Mouse (Mus musculus) cerebellum, adult 9-11 months (tissue): ENCODE data around the gene Rgn.

Experiments used
- DNase-seq: peaks from one replicate; pipeline ENCODE4 v3.0.0; 2022

Rgn gene

DNA sequence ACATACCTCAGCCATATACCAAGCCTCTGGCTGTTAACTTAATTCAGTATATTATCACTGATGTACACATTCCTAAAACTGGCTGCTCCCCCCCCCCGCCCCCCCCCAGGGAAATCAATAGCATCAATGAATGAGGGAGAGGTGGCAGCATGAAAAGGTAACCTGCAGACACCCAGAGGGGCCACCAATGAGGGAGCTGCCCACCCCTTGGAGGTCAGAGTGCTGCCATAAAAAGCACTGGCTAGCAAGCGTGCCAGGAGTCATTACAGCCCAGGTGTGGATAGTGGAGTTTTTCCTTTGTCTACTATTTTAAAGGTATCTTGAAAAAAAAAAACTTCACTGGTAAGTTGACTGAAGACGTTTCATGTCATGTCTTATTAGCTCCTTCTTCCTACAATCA is at the start of gene Rgn:
Gene Rgn, plus strand, starts transcription at position 256 of the 400 bp plus-strand sequence.
- no peak for DNase-seq

DNA sequence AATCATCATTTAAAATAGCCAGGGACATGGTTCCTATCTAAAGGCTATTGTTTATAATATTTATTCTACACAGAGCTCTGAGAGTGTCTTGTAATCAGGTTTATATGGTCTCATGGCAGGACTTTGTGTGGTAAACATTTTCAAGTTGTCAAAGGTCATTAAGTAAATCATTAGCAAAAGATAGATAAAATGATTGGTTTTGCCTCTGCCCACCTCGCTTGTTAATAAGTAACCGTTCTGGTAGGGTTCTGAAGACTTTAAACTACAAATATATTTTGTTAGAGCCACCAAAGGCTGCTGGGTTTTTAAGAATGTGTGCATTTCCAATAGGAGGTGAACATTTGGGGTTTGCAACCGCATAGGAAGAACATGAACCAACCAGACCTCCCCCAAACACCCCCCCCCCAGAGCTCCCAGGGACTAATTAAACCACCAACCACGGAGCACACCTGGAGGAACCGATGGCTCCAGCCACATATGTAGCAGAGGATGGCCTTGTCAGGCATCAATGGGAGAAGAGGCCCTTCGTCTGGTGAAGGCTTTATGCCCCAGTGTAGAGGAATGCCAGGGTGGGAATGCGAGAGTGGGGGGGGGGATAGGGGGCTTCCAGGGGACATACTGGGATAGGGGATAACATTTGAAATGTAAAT is 29.2 kb upstream of the Rgn start:
- no peak for DNase-seq

GRCm38 (mm10) chrX:20521578-20521977 is 28.0 kb upstream of the Rgn start:
- no peak for DNase-seq

GRCm38 (mm10) chrX:20532621-20533020 is 17.0 kb upstream of the Rgn start:
- DNase-seq, result no peak

DNA sequence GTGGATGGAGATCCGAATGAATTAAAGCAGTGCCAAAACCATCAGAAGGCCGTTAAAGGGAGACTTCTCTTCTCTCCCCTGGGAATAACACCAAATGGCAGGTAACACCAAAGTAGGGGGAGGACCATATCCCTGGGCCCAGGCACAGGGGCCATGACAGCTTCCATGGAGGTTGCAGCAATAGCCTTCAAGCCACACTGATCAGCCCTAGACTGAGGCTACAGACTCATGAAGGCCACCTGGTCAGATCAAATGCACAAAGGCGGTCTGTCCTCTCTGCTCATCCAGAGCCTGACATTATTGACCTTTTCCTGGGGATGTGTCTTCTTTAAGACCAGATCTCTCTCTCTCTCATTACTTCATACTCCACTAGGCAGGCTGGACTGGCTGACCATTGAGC is 5.7 kb upstream of the Rgn start:
- DNase-seq, result no peak

DNA sequence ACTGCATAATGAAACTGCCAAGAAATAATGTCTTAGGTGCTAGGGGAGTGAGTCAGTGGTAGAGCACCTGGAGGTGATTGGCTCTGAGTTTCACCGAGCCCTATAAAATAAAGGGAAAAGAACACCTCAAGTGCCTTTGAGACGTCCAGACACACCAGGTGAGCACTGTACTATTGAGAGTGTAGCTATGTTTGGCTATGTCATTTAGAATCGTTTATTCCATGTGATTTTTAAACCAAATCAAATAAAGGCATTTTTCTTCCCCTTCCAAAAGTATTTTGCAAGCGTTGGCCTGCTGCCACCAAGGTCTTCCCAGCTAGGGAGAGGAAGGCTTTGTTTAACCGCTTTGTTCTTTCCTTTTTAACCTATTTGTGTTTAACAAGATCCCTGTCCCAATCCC is 2.0 kb upstream of the Rgn start:
- DNase-seq, result no peak

DNA sequence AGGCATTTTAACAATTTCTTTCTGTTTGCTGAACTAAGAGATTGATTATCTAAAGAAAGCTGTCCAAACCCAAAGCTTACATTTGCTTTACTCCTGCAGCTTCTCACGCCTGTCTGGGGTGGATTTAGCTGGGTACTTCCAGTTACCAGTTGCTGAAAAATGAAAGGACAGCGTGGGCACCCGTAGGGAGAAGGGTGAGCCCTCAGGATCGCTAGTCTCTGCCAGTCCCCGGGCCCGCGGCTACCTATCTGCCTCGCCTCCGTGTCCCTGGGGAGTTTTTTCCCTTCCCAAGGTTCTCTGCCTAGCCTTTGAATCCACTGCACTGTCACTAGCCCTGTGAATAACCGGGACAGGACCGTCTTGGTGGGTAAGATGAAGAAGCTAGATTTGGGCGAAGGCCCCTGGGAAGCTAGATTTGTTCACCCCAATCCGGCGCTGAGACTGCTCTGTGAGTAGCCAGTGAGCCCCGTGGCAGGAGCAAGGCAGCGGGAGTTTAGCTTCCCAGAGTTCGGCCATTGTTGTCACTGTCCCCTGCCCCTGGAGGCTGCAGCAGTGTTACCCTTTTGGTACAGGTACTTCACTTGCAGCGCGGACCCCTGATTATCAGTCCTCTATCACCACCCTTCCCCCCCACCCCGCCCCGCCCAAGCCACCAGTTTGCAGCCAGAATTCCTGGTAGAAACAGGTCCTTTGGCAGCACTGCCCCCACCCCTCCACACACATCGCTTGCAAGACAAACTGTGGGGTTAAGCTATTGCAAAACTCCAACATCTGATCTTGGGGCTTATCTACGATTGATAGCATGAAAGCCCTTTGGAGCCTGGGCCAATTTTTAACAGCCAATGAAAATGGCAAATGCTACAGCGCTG is 1.3 kb upstream of the Rgn start:
- peak; percentile 4 for DNase-seq

DNA sequence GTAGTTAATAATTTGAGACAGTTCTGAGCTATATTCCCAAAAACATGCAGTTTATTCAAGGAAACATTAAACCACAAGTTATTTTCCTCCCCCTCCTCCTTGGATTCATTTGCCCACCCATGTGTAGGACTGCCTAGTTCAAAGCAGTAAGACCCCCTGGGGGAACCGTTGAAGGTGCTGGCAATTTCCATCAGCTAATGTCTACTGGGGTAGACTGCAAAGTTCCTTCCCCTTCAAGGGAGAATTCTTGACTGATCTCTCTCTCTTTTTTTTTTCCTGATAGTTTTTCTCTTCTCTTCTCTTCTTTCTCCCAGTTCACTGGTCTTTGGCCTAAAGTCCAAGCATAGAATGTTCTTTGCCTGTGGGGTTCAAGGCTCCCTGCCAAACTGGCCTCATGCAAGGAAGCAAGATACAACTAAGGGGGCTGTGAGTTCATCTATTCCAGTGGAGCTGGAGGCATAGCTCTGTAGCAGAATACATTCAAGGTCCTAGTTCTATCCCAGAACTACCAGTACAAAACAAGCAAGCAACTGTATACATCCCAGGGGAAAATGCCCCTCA is 627 bp upstream of the Rgn start:
- DNase-seq, result no peak

GRCm38 (mm10) chrX:20552199-20552598 is 2.6 kb downstream of the Rgn start:
- DNase-seq, result no peak

DNA sequence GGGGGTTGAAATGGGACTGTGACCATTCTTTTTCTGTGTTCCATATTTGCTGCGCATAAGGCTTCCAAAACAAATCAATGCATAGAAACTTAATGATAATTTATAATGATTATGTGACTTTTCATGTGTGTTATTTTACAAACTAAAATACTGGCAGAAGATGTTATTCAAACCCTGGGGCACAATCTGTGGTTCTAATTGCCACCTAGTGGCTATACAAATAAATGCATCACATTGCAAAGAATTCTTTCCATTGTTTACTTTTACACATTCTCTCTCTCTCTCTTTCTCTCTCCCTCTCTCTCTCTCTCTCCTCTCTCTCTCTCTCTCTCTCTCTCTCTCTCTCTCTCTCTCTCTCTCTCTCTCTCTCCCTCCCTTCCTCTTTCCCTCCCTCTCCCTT is 12.3 kb downstream of the Rgn start:
- no peak for DNase-seq

GRCm38 (mm10) chrX:20563941-20564340 is 14.4 kb downstream of the Rgn start:
- DNase-seq, result no peak

DNA sequence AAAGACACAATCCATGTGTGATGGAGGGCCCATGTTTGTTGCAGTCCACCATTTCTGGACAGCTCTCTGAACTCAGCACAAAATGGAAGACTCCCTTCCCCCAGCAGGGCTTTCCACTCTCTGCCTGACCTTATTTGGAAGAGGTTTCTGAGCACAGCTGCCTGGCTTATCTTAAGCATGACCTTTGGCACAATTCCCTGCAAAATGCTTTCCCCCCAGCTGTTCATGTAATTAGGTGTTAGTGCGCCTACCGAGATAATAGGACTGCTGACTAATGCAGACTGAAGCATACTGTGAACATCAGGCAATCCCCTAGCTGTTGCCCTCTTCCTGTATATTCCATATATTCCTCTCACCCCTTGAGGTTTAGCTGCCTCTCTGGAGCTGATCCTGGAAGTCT is 21.4 kb downstream of the Rgn start:
- no peak for DNase-seq

- no peak for DNase-seq
Observed at GRCm38 (mm10) chrX:20572683-20573082, 23.1 kb downstream of the Rgn start.

DNA sequence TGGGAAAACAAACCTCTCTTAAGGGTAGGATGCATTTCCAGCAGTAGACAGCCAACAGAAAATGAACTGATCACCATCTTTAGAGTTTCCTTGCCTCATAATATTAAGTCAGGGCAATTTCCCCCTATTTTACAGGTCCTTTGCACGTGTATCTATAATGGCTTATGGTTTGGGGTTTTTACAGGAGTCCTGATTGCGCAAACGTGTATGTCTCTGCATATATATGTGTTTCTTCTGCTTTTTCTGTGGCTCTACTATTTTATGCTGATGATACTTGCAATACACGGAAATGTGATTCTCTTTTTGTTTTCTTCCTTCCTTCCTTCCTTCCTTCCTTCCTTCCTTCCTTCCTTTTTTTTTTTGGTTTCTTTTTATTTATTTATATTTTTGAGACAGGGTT is 24.3 kb downstream of the Rgn start:
- DNase-seq, result no peak

DNA sequence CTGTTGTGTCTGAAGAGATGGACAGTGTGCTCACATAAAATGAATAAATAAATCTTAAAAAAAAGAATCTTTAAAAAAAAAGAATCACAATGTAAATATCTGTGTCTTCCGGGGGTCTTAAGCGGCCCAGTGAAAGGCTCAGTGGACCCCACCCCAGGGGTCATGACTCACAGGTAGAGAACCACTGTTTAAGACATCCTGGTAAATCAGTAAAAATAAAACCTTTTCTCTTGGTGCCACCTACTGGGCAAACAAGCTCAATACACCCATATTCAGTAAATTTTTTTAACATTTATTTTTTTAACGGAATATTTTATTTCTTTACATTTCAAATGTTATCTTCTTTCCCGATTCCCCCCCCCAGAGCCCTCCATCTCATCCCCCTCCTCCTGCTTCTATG is 38.4 kb downstream of the Rgn start:
- DNase-seq, result no peak

DNA sequence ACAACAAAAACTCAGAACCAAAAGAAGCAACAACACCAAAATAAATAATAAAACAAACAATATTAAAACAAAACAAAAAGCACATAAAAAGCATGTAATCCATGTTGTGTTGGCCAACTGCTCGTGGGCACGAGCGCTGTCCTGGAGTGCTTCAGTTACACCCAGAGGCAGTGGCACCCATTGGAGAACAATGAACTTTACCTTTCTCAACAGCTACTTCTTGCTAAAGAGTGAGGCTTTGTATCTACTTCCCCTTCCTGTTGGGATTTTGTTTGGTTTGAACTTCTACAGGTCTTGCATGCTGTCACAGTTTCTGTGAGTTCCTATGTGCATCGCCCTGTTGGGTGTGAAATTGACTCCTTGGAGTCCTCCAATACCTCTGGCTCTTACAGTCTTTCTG is 58.9 kb downstream of the Rgn start:
- DNase-seq, result no peak
